Mouse (Mus musculus) E14TG2a.4 (cell line): Measurements from ENCODE around the gene Cntd1.

Source experiments
- CTCF ChIP-seq: conservative IDR thresholded peaks from 2 replicates; pipeline ENCODE4 v1.5.1; 2014; ENCODE audit warnings: low read length
- POU5F1 ChIP-seq: IDR thresholded peaks from 2 replicates; pipeline ENCODE4 v1.6.1; 2014; ENCODE audit warnings: low read length, borderline replicate concordance

DNA sequence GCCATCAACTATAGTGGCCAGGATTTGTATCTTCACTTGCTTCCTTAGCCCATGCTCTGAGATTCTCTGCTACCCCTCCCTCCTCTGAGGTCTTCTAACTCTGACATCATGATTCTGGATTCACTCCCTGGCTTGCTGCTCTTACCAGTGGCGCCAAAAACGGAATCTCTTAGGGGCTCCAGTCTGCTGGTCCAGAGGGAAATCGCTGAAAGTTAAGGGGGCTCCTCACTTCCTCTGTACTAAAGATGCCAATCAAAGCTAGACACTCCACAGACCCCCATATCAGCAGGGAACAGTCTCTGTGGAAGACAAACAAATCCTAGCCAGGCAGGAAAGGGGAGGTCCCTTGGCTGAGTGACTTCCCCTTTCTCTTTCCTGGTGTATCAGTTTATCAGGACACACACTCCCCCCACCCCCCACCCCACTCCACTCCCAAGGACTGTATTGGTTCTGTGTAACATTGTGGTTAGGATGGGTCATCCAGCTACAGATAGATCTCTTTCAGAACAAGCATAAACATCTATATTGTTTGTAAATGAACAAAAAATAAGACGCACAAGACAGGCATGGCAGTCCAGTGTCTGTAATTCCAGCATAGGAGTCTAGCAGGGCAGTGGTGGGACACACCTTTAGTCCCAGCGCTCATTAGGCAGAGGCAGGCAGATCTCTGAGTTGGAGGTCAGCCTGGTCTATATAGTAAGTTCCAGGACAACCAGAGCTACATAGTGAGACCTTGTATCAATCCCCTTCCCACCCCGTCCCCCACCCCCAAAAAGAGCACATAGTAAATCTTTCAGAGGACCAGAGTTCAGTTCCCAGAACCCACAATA, 46.6 kb upstream of the Cntd1 start:
- no peak for TF ChIP-seq CTCF
- TF ChIP-seq POU5F1, result no peak
